Mouse (Mus musculus): Measurements from ENCODE around the gene Hist2h2ac.
"Not testable (repeated sequence)": the region's sequence is repeated elsewhere in the genome, so short reads cannot be mapped to it uniquely, and the experiment has no call there.

Gene Hist2h2ac

GRCm38 (mm10) chr3:96249034-96249345 is 28.3 kb upstream of the Hist2h2ac start:
- DNase-seq (ENCODE audit: low spot score in 2 of 2), result no peak

GRCm38 (mm10) chr3:96248141-96249033 is 27.7 kb upstream of the Hist2h2ac start:
- no peak for DNase-seq (ENCODE audit: low spot score in 2 of 2)

GRCm38 (mm10) chr3:96247356-96248140 is 26.9 kb upstream of the Hist2h2ac start:
- DNase-seq (ENCODE audit: low spot score in 2 of 2), result no peak

GRCm38 (mm10) chr3:96246427-96246856 is 25.8 kb upstream of the Hist2h2ac start, which contains the start of gene Hist2h3c1:
TSS of gene Hist2h3c1 (plus strand) at chr3:96246685.
- not testable (repeated sequence) for DNase-seq (ENCODE audit: low spot score in 2 of 2)

- not testable (repeated sequence) for DNase-seq (ENCODE audit: low spot score in 2 of 2)
These were observed 25.3 kb upstream of the Hist2h2ac start for GRCm38 (mm10) chr3:96246018-96246417.

- DNase-seq (ENCODE audit: low spot score in 2 of 2), result peak; percentile 84 to 85
These were observed 24.6 kb upstream of the Hist2h2ac start, which contains the start of gene Hist2h2aa1 for GRCm38 (mm10) chr3:96245003-96245886. TSS of gene Hist2h2aa1 (plus strand) at chr3:96245497.

GRCm38 (mm10) chr3:96243921-96244572 is 23.4 kb upstream of the Hist2h2ac start:
- no peak for DNase-seq (ENCODE audit: low spot score in 2 of 2)

- no peak for DNase-seq (ENCODE audit: low spot score in 2 of 2)
These were observed 20.1 kb upstream of the Hist2h2ac start for GRCm38 (mm10) chr3:96240799-96241197.

- DNase-seq (ENCODE audit: low spot score in 2 of 2), result peak; percentile 92 to 94
These were observed 19.5 kb upstream of the Hist2h2ac start, which contains the start of gene Hist2h2aa2 for GRCm38 (mm10) chr3:96239949-96240798. TSS of gene Hist2h2aa2 (minus strand) at chr3:96240276.

GRCm38 (mm10) chr3:96238954-96239793 is 18.5 kb upstream of the Hist2h2ac start, which contains the start of gene Hist2h3c2:
TSS of gene Hist2h3c2 (minus strand) at chr3:96239127.
- DNase-seq (ENCODE audit: low spot score in 2 of 2), result not testable (repeated sequence)

GRCm38 (mm10) chr3:96237904-96238511 is 17.3 kb upstream of the Hist2h2ac start:
- no peak for DNase-seq (ENCODE audit: low spot score in 2 of 2)

- DNase-seq (ENCODE audit: low spot score in 2 of 2), result no peak
These were observed 16.7 kb upstream of the Hist2h2ac start for GRCm38 (mm10) chr3:96237335-96237903.

- no peak for DNase-seq (ENCODE audit: low spot score in 2 of 2)
These were observed 16.2 kb upstream of the Hist2h2ac start for GRCm38 (mm10) chr3:96236834-96237334.

GRCm38 (mm10) chr3:96235836-96236235 is 15.2 kb upstream of the Hist2h2ac start:
- no peak for DNase-seq (ENCODE audit: low spot score in 2 of 2)

- no peak for DNase-seq (ENCODE audit: low spot score in 2 of 2)
These were observed 14.2 kb upstream of the Hist2h2ac start for GRCm38 (mm10) chr3:96234914-96235313.

- DNase-seq (ENCODE audit: low spot score in 2 of 2), result no peak
These were observed 11.1 kb upstream of the Hist2h2ac start for GRCm38 (mm10) chr3:96231758-96232120.

- DNase-seq (ENCODE audit: low spot score in 2 of 2), result no peak
These were observed 10.5 kb upstream of the Hist2h2ac start for GRCm38 (mm10) chr3:96230910-96231757.
